Mouse (Mus musculus): ENCODE measurements around the gene Kmt2a. TPM values are rescaled to one million over a fixed set of nuclear protein-coding genes. Genes with fewer than 3 reads are reported as not detected.
A peak's percentile ranks its signal among the peaks of the same experiment; 100 is the strongest.

The Kmt2a gene
- total RNA-seq, 2 experiments from 2014 or later, result 7.0 to 61.0 TPM

GRCm38 (mm10) chr9:44880309-44881081 lies 601 bp downstream of the Kmt2a start:
- no peak for ATAC-seq (replicated peaks; ENCODE audit: poor library complexity)

- ATAC-seq (replicated peaks; ENCODE audit: poor library complexity), result no peak
Measured at GRCm38 (mm10) chr9:44879694-44880271, 1.3 kb downstream of the Kmt2a start.

- no peak for ATAC-seq (replicated peaks; ENCODE audit: poor library complexity)
Measured at GRCm38 (mm10) chr9:44878776-44879500, 2.2 kb downstream of the Kmt2a start.

- ATAC-seq (replicated peaks; ENCODE audit: poor library complexity), result no peak
Measured at GRCm38 (mm10) chr9:44877686-44878085, 3.4 kb downstream of the Kmt2a start.

GRCm38 (mm10) chr9:44875476-44875875 lies 5.6 kb downstream of the Kmt2a start:
- ATAC-seq (replicated peaks; ENCODE audit: poor library complexity), result no peak

GRCm38 (mm10) chr9:44874198-44874597 lies 6.9 kb downstream of the Kmt2a start:
- no peak for ATAC-seq (replicated peaks; ENCODE audit: poor library complexity)

GRCm38 (mm10) chr9:44873665-44874064 lies 7.4 kb downstream of the Kmt2a start:
- no peak for ATAC-seq (replicated peaks; ENCODE audit: poor library complexity)

GRCm38 (mm10) chr9:44868336-44869094 lies 12.6 kb downstream of the Kmt2a start:
- ATAC-seq (replicated peaks; ENCODE audit: poor library complexity), result no peak

- ATAC-seq (replicated peaks; ENCODE audit: poor library complexity), result 0 out of 2 replicates have a peak, but pooled peaks have one; percentile 17
Measured at GRCm38 (mm10) chr9:44867664-44868063, 13.4 kb downstream of the Kmt2a start.

GRCm38 (mm10) chr9:44866501-44867240 lies 14.4 kb downstream of the Kmt2a start:
- no peak for ATAC-seq (replicated peaks; ENCODE audit: poor library complexity)

- ATAC-seq (replicated peaks; ENCODE audit: poor library complexity), result no peak
Measured at GRCm38 (mm10) chr9:44861121-44861520, 20.0 kb downstream of the Kmt2a start.

- ATAC-seq (replicated peaks; ENCODE audit: poor library complexity), result no peak
Measured at GRCm38 (mm10) chr9:44858657-44859056, 22.4 kb downstream of the Kmt2a start.

GRCm38 (mm10) chr9:44857405-44857992 lies 23.6 kb downstream of the Kmt2a start:
- 0 out of 2 replicates have a peak, but pooled peaks have one; percentile 20 for ATAC-seq (replicated peaks; ENCODE audit: poor library complexity)

- ATAC-seq (replicated peaks; ENCODE audit: poor library complexity), result no peak
Measured at GRCm38 (mm10) chr9:44855153-44855552, 25.9 kb downstream of the Kmt2a start.

- ATAC-seq (replicated peaks; ENCODE audit: poor library complexity), result no peak
Measured at GRCm38 (mm10) chr9:44847446-44847845, 33.6 kb downstream of the Kmt2a start.

- peak; percentile 61; the same call in 1 of the 2 replicates for ATAC-seq (replicated peaks; ENCODE audit: poor library complexity)
Measured at GRCm38 (mm10) chr9:44841241-44841640, 39.9 kb downstream of the Kmt2a start.

- peak; percentile 90 for ATAC-seq (replicated peaks; ENCODE audit: poor library complexity)
Measured at GRCm38 (mm10) chr9:44836439-44836838, 44.7 kb downstream of the Kmt2a start.

GRCm38 (mm10) chr9:44832356-44832755 lies 48.7 kb downstream of the Kmt2a start:
- no peak for ATAC-seq (replicated peaks; ENCODE audit: poor library complexity)

GRCm38 (mm10) chr9:44830506-44830905 lies 50.6 kb downstream of the Kmt2a start:
- ATAC-seq (replicated peaks; ENCODE audit: poor library complexity), result no peak

- no peak for ATAC-seq (replicated peaks; ENCODE audit: poor library complexity)
Measured at GRCm38 (mm10) chr9:44828944-44829343, 52.2 kb downstream of the Kmt2a start.
